Mouse (Mus musculus) midbrain, embryonic 14.5 days (tissue): ENCODE results near the gene Ppp1r12a. TPM values are rescaled to one million over a fixed set of nuclear protein-coding genes. Genes with fewer than 3 reads are reported as not detected.

Source experiments
- ATAC-seq: fragments of 200-750 bp; cut with Nextera tagmentation; 2 replicates; pipeline ENCODE4 v1.8.0; 2017; ENCODE audit warnings: moderate number of reproducible peaks, moderate library complexity; ENCODE audit not compliant: low FRiP score, low TSS enrichment
- DNase-seq: peaks from one replicate; pipeline ENCODE4 v3.0.0-alpha.2; 2015
- H3K27ac ChIP-seq: fragments of 300-500 bp; sonication (generic); replicated peaks from 2 replicates; pipeline ENCODE4 v1.5.1; 2014; ENCODE audit warnings: mild to moderate bottlenecking, low read depth, low read length, moderate library complexity
- H3K27me3 ChIP-seq: fragments of 300-500 bp; sonication (generic); 2 replicates; pipeline ENCODE4 v1.6.1; 2014; ENCODE audit warnings: low read length, control low read depth, mixed read lengths; ENCODE audit not compliant: control insufficient read depth, insufficient read depth
- H3K36me3 ChIP-seq: fragments of 300-500 bp; sonication (generic); 2 replicates; pipeline ENCODE4 v1.6.1; 2014; ENCODE audit warnings: low read length, control low read depth; ENCODE audit not compliant: control insufficient read depth, insufficient read depth
- H3K4me1 ChIP-seq: fragments of 300-500 bp; sonication (generic); 2 replicates; pipeline ENCODE4 v1.6.1; 2014; ENCODE audit warnings: mild to moderate bottlenecking, antibody characterized with exemption, low read length, control low read depth; ENCODE audit not compliant: control insufficient read depth, insufficient read depth
- H3K4me2 ChIP-seq: fragments of 300-500 bp; sonication (generic); 2 replicates; pipeline ENCODE4 v1.6.1; 2014; ENCODE audit warnings: mild to moderate bottlenecking, low read length, moderate library complexity
- H3K4me3 ChIP-seq: fragments of 300-500 bp; sonication (generic); replicated peaks from 2 replicates; pipeline ENCODE4 v1.5.1; 2014; ENCODE audit warnings: low read depth, low read length
- H3K9ac ChIP-seq: fragments of 300-500 bp; sonication (generic); replicated peaks from 2 replicates; pipeline ENCODE4 v1.6.1; 2014; ENCODE audit warnings: mild to moderate bottlenecking, low read length, moderate library complexity
- H3K9me3 ChIP-seq: fragments of 300-500 bp; sonication (generic); 2 replicates; pipeline ENCODE4 v1.6.1; 2016; ENCODE audit warnings: low read length, control low read depth, mixed read lengths; ENCODE audit not compliant: control insufficient read depth
- WGBS: fragments of 180-500 bp; shearing (Covaris S2); extraction: QIAGEN DNeasy Blood & Tissue Kit; methylation state at CpG from one replicate; pipeline ENCODE4 v1.1.7; 2014; 5-methylcytosine and 5-hydroxymethylcytosine counted together
- polyA plus RNA-seq: library from polyadenylated mRNA; unstranded; fragments of >200 nt; fragmentation: Nextera tagmentation; extraction: Ambion mirVana; gene quantifications from 2 replicates; pipeline ENCODE4 v1.2.1, GENCODE M21; 2014

Gene Ppp1r12a
- polyA plus RNA-seq, 1 experiment from 2014 or later, result 76.2 TPM

GRCm38 (mm10) chr10:108198945-108199344, 37.0 kb downstream of the Ppp1r12a start:
- Histone ChIP-seq H3K4me3 (no peak overlapping the region), H3K9me3 (no peaks in the 10 kb centered on the region), H3K27me3 (no peaks in the 10 kb centered on the region), H3K36me3 (peaks cover 9% of the 10 kb centered on the region; the same call in 1 of the 2 replicates), H3K9ac (no peak overlapping the region), H3K4me1 (no peaks in the 10 kb centered on the region), H3K27ac (no peak overlapping the region), H3K4me2 (no peak overlapping the region)
- no peak for ATAC-seq
- DNase-seq, result no peak
- WGBS, result 97% methylated on average over 2 of the region's 2 CpGs

- H3K27me3 ChIP-seq, result no peaks in the 10 kb centered on the region
- H3K36me3 ChIP-seq, result peaks cover 9% of the 10 kb centered on the region; the same call in 1 of the 2 replicates
- H3K27ac ChIP-seq, result no peak overlapping the region
- no peak overlapping the region for H3K4me2 ChIP-seq
- H3K9me3 ChIP-seq, result no peaks in the 10 kb centered on the region
- no peak overlapping the region for H3K4me3 ChIP-seq
- no peak for ATAC-seq
- no peaks in the 10 kb centered on the region for H3K4me1 ChIP-seq
- DNase-seq, result no peak
- H3K9ac ChIP-seq, result no peak overlapping the region
- 92% methylated on average over 4 of the region's 4 CpGs for WGBS
Observed at GRCm38 (mm10) chr10:108202126-108202525, 40.1 kb downstream of the Ppp1r12a start.

- Histone ChIP-seq H3K36me3 (peaks cover 9% of the 10 kb centered on the region; the same call in 1 of the 2 replicates), H3K27ac (no peak overlapping the region), H3K9me3 (no peaks in the 10 kb centered on the region), H3K4me1 (no peaks in the 10 kb centered on the region), H3K27me3 (no peaks in the 10 kb centered on the region), H3K4me3 (no peak overlapping the region), H3K4me2 (no peak overlapping the region), H3K9ac (no peak overlapping the region)
- DNase-seq, result no peak
- ATAC-seq, result no peak
Observed at GRCm38 (mm10) chr10:108203440-108203839, 41.4 kb downstream of the Ppp1r12a start.

GRCm38 (mm10) chr10:108209396-108209795, 47.4 kb downstream of the Ppp1r12a start:
- DNase-seq (no peak), ATAC-seq (no peak)
- Histone ChIP-seq H3K27me3 (no peaks in the 10 kb centered on the region), H3K27ac (no peak overlapping the region), H3K4me2 (no peak overlapping the region), H3K9me3 (no peaks in the 10 kb centered on the region), H3K4me3 (no peak overlapping the region), H3K36me3 (no peaks in the 10 kb centered on the region), H3K9ac (no peak overlapping the region), H3K4me1 (no peaks in the 10 kb centered on the region)
- 70% methylated on average over 5 of the region's 5 CpGs for WGBS

GRCm38 (mm10) chr10:108224413-108224812, 62.4 kb downstream of the Ppp1r12a start:
- ATAC-seq (no peak), DNase-seq (no peak)
- H3K36me3 ChIP-seq, result peaks cover 7% of the 10 kb centered on the region; the same call in 1 of the 2 replicates
- no peaks in the 10 kb centered on the region for H3K4me1 ChIP-seq
- H3K27me3 ChIP-seq, result no peaks in the 10 kb centered on the region
- H3K9ac ChIP-seq, result no peak overlapping the region
- no peak overlapping the region for H3K4me2 ChIP-seq
- H3K9me3 ChIP-seq, result no peaks in the 10 kb centered on the region
- H3K27ac ChIP-seq, result no peak overlapping the region
- WGBS, result 98% methylated on average over 5 of the region's 5 CpGs
- H3K4me3 ChIP-seq, result no peak overlapping the region

- H3K4me1 ChIP-seq, result no peaks in the 10 kb centered on the region
- H3K9ac ChIP-seq, result no peak overlapping the region
- H3K9me3 ChIP-seq, result no peaks in the 10 kb centered on the region
- no peak overlapping the region for H3K4me3 ChIP-seq
- ATAC-seq (no peak), DNase-seq (no peak)
- H3K4me2 ChIP-seq, result no peak overlapping the region
- WGBS, result 97% methylated on average over 3 of the region's 3 CpGs
- peaks cover 17% of the 10 kb centered on the region for H3K36me3 ChIP-seq
- no peak overlapping the region for H3K27ac ChIP-seq
- no peaks in the 10 kb centered on the region for H3K27me3 ChIP-seq
Observed at GRCm38 (mm10) chr10:108237049-108237448, 75.1 kb downstream of the Ppp1r12a start.

GRCm38 (mm10) chr10:108239061-108239460, 77.1 kb downstream of the Ppp1r12a start:
- ATAC-seq, result no peak
- Histone ChIP-seq H3K9ac (no peak overlapping the region), H3K9me3 (no peaks in the 10 kb centered on the region), H3K36me3 (peaks cover 30% of the 10 kb centered on the region), H3K4me1 (no peaks in the 10 kb centered on the region), H3K27me3 (no peaks in the 10 kb centered on the region), H3K4me2 (no peak overlapping the region), H3K27ac (no peak overlapping the region), H3K4me3 (no peak overlapping the region)
- DNase-seq, result no peak
- 84% methylated on average over 10 of the region's 10 CpGs for WGBS

- whole genome bisulfite sequencing, result 84% methylated on average over 12 of the region's 12 CpGs
Observed at GRCm38 (mm10) chr10:108250710-108251109, 88.7 kb downstream of the Ppp1r12a start.

GRCm38 (mm10) chr10:108251181-108251580, 89.2 kb downstream of the Ppp1r12a start:
- ATAC-seq (no peak), DNase-seq (no peak)
- WGBS, result 64% methylated on average over 2 of the region's 2 CpGs
- Histone ChIP-seq H3K27ac (no peak overlapping the region), H3K27me3 (no peaks in the 10 kb centered on the region), H3K4me1 (no peaks in the 10 kb centered on the region), H3K9ac (no peak overlapping the region), H3K4me3 (no peak overlapping the region), H3K36me3 (peaks cover 46% of the 10 kb centered on the region), H3K9me3 (no peaks in the 10 kb centered on the region), H3K4me2 (no peak overlapping the region)

More at GRCm38 (mm10) chr10:108250710-108251109, 88.7 kb downstream of the Ppp1r12a start:
- Histone ChIP-seq H3K4me3 (no peak overlapping the region), H3K9ac (no peak overlapping the region), H3K9me3 (no peaks in the 10 kb centered on the region), H3K4me2 (no peak overlapping the region), H3K27me3 (no peaks in the 10 kb centered on the region), H3K36me3 (peaks cover 41% of the 10 kb centered on the region), H3K4me1 (no peaks in the 10 kb centered on the region), H3K27ac (no peak overlapping the region)
- no peak for ATAC-seq
- DNase-seq, result no peak
